Mouse (Mus musculus) hindbrain, embryonic 14.5 days (tissue): ENCODE measurements at regions not wholly inside any gene's neighbourhood (a gene's known extent, or its start where the extent isn't known, plus 50 kb on each side); places are given as distances from the start of the nearest gene placed in this dataset.

Experiments
- ATAC-seq: fragments of 200-750 bp; cut with Nextera tagmentation; 2 replicates; pipeline ENCODE4 v1.8.0; 2017; ENCODE audit warnings: moderate number of reproducible peaks, mild to moderate bottlenecking, moderate TSS enrichment, moderate library complexity; ENCODE audit not compliant: low FRiP score
- DNase-seq: peaks from one replicate; pipeline ENCODE4 v3.0.0-alpha.2; 2015; ENCODE audit warnings: low spot score
- H3K27ac ChIP-seq: fragments of 300-500 bp; sonication (generic); 2 replicates; pipeline ENCODE4 v1.5.1; 2014; ENCODE audit warnings: mild to moderate bottlenecking, moderate library complexity
- H3K27me3 ChIP-seq: fragments of 300-500 bp; sonication (generic); 2 replicates; pipeline ENCODE4 v1.6.1; 2014; ENCODE audit warnings: mild to moderate bottlenecking, low read length, mixed read lengths; ENCODE audit not compliant: control insufficient read depth, insufficient read depth
- H3K36me3 ChIP-seq: fragments of 300-500 bp; sonication (generic); replicated peaks from 2 replicates; pipeline ENCODE4 v1.6.1; 2014; ENCODE audit not compliant: control insufficient read depth, insufficient read depth
- H3K4me1 ChIP-seq: fragments of 300-500 bp; sonication (generic); replicated peaks from 2 replicates; pipeline ENCODE4 v1.6.1; 2014; ENCODE audit warnings: antibody characterized with exemption, low read length, mixed read lengths; ENCODE audit not compliant: control insufficient read depth, insufficient read depth
- H3K4me2 ChIP-seq: fragments of 300-500 bp; sonication (generic); replicated peaks from 2 replicates; pipeline ENCODE4 v1.6.1; 2014; ENCODE audit warnings: mild to moderate bottlenecking, moderate library complexity
- H3K4me3 ChIP-seq: fragments of 300-500 bp; sonication (generic); replicated peaks from 2 replicates; pipeline ENCODE4 v1.5.1; 2014; ENCODE audit warnings: mild to moderate bottlenecking, low read length
- H3K9ac ChIP-seq: fragments of 300-500 bp; sonication (generic); 2 replicates; pipeline ENCODE4 v1.6.1; 2014
- H3K9me3 ChIP-seq: fragments of 300-500 bp; sonication (generic); 2 replicates; pipeline ENCODE4 v1.6.1; 2016; ENCODE audit warnings: low read length; ENCODE audit not compliant: control insufficient read depth
- WGBS: fragments of 180-500 bp; shearing (Covaris S2); extraction: QIAGEN DNeasy Blood & Tissue Kit; methylation state at CpG from one replicate; pipeline ENCODE4 v1.1.7; 2014; 5-methylcytosine and 5-hydroxymethylcytosine counted together

- H3K36me3 ChIP-seq: no peaks in the 10 kb centered on the region
- no peak for ATAC-seq
- WGBS: 86% methylated on average over 9 of the region's 9 CpGs
Observed at GRCm38 (mm10) chr11:111657778-111658177, 591.8 kb downstream of the Kcnj2 start.

GRCm38 (mm10) chr11:111658362-111659309 lies 592.7 kb downstream of the Kcnj2 start:
- Histone ChIP-seq H3K27ac (peak overlapping the region; percentile 28; the same call in 1 of the 2 replicates), H3K4me3 (no peak overlapping the region), H3K9ac (no peak overlapping the region), H3K9me3 (no peaks in the 10 kb centered on the region), H3K36me3 (no peaks in the 10 kb centered on the region), H3K27me3 (no peaks in the 10 kb centered on the region), H3K4me1 (peaks cover 7% of the 10 kb centered on the region; the same call in 1 of the 2 replicates), H3K4me2 (peak overlapping the region; percentile 13; the same call in 1 of the 2 replicates)
- 17% methylated on average over 15 of the region's 15 CpGs for WGBS
- no peak; the same call in 1 of the 2 replicates for ATAC-seq
- DNase-seq: peak; percentile 62

More at GRCm38 (mm10) chr11:111657778-111658177, 591.8 kb downstream of the Kcnj2 start:
- no peak for DNase-seq
- no peak overlapping the region for H3K9ac ChIP-seq
- H3K27me3 ChIP-seq: no peaks in the 10 kb centered on the region
- no peak overlapping the region for H3K4me2 ChIP-seq
- H3K4me1 ChIP-seq: peaks cover 7% of the 10 kb centered on the region; the same call in 1 of the 2 replicates
- no peak overlapping the region for H3K27ac ChIP-seq
- no peak overlapping the region for H3K4me3 ChIP-seq
- H3K9me3 ChIP-seq: no peaks in the 10 kb centered on the region

GRCm38 (mm10) chr11:111663269-111663668 lies 597.3 kb downstream of the Kcnj2 start:
- Histone ChIP-seq H3K4me2 (no peak overlapping the region), H3K36me3 (no peaks in the 10 kb centered on the region), H3K9me3 (no peaks in the 10 kb centered on the region), H3K27me3 (no peaks in the 10 kb centered on the region), H3K4me3 (no peak overlapping the region), H3K4me1 (peaks cover 4% of the 10 kb centered on the region; the same call in 1 of the 2 replicates), H3K9ac (no peak overlapping the region), H3K27ac (no peak overlapping the region)
- WGBS: 71% methylated on average over 3 of the region's 3 CpGs
- no peak for ATAC-seq
- DNase-seq: no peak

GRCm38 (mm10) chr11:111666336-111666735 lies 600.4 kb downstream of the Kcnj2 start:
- H3K4me2 ChIP-seq: no peak overlapping the region
- no peaks in the 10 kb centered on the region for H3K9me3 ChIP-seq
- no peak overlapping the region for H3K4me3 ChIP-seq
- WGBS: 88% methylated on average over 6 of the region's 6 CpGs
- no peak for DNase-seq
- no peak overlapping the region for H3K27ac ChIP-seq
- no peaks in the 10 kb centered on the region for H3K36me3 ChIP-seq
- no peak overlapping the region for H3K9ac ChIP-seq
- no peaks in the 10 kb centered on the region for H3K4me1 ChIP-seq
- no peaks in the 10 kb centered on the region for H3K27me3 ChIP-seq
- ATAC-seq: no peak

GRCm38 (mm10) chr11:111671865-111672264 lies 605.9 kb downstream of the Kcnj2 start:
- H3K36me3 ChIP-seq: no peaks in the 10 kb centered on the region
- WGBS: 85% methylated on average over 2 of the region's 2 CpGs

GRCm38 (mm10) chr11:111675673-111676072 lies 609.7 kb downstream of the Kcnj2 start:
- WGBS: 93% methylated on average over 1 of the region's 1 CpGs
- Histone ChIP-seq H3K9ac (no peak overlapping the region), H3K27me3 (no peaks in the 10 kb centered on the region), H3K9me3 (no peaks in the 10 kb centered on the region), H3K4me2 (no peak overlapping the region), H3K36me3 (no peaks in the 10 kb centered on the region), H3K27ac (no peak overlapping the region), H3K4me1 (no peaks in the 10 kb centered on the region), H3K4me3 (no peak overlapping the region)
- DNase-seq (no peak), ATAC-seq (no peak)

More at GRCm38 (mm10) chr11:111671865-111672264, 605.9 kb downstream of the Kcnj2 start:
- no peak overlapping the region for H3K4me2 ChIP-seq
- no peaks in the 10 kb centered on the region for H3K27me3 ChIP-seq
- H3K9ac ChIP-seq: no peak overlapping the region
- H3K9me3 ChIP-seq: no peaks in the 10 kb centered on the region
- H3K4me1 ChIP-seq: no peaks in the 10 kb centered on the region
- no peak overlapping the region for H3K27ac ChIP-seq
- no peak for DNase-seq
- ATAC-seq: no peak
- no peak overlapping the region for H3K4me3 ChIP-seq

GRCm38 (mm10) chr11:111682341-111682740 lies 616.4 kb downstream of the Kcnj2 start:
- Histone ChIP-seq H3K9ac (no peak overlapping the region), H3K36me3 (no peaks in the 10 kb centered on the region), H3K4me2 (no peak overlapping the region), H3K9me3 (no peaks in the 10 kb centered on the region), H3K27ac (no peak overlapping the region), H3K4me1 (0 out of 2 replicates have a peak, but pooled peaks cover 5% of the 10 kb centered on the region), H3K27me3 (no peaks in the 10 kb centered on the region), H3K4me3 (no peak overlapping the region)
- DNase-seq (no peak), ATAC-seq (no peak)
- WGBS: 70% methylated on average over 7 of the region's 7 CpGs

GRCm38 (mm10) chr11:111683909-111684308 lies 617.9 kb downstream of the Kcnj2 start:
- no peaks in the 10 kb centered on the region for H3K27me3 ChIP-seq
- H3K36me3 ChIP-seq: no peaks in the 10 kb centered on the region
- no peak for DNase-seq
- no peaks in the 10 kb centered on the region for H3K9me3 ChIP-seq
- no peak overlapping the region for H3K27ac ChIP-seq
- H3K4me3 ChIP-seq: no peak overlapping the region
- H3K9ac ChIP-seq: no peak overlapping the region
- H3K4me2 ChIP-seq: no peak overlapping the region
- 90% methylated on average over 4 of the region's 4 CpGs for WGBS
- ATAC-seq: no peak
- H3K4me1 ChIP-seq: 0 out of 2 replicates have a peak, but pooled peaks cover 5% of the 10 kb centered on the region

GRCm38 (mm10) chr11:111687769-111688168 lies 621.8 kb downstream of the Kcnj2 start:
- no peak overlapping the region for H3K27ac ChIP-seq
- 78% methylated on average over 3 of the region's 3 CpGs for WGBS

More at GRCm38 (mm10) chr11:111687769-111688168, 621.8 kb downstream of the Kcnj2 start:
- Histone ChIP-seq H3K27me3 (no peaks in the 10 kb centered on the region), H3K9ac (no peak overlapping the region), H3K9me3 (no peaks in the 10 kb centered on the region), H3K4me2 (no peak overlapping the region), H3K36me3 (no peaks in the 10 kb centered on the region), H3K4me3 (no peak overlapping the region), H3K4me1 (0 out of 2 replicates have a peak, but pooled peaks cover 5% of the 10 kb centered on the region)
- ATAC-seq (no peak), DNase-seq (no peak)
